Mouse (Mus musculus) Muller cell, postnatal 12 days (primary cell): Measurements from ENCODE around the gene Ggt1.

Source experiments
- DNase-seq: peaks from one replicate; pipeline ENCODE4 v3.0.0-alpha.2; 2015; ENCODE audit errors: inconsistent ontology term

The Ggt1 gene

DNA sequence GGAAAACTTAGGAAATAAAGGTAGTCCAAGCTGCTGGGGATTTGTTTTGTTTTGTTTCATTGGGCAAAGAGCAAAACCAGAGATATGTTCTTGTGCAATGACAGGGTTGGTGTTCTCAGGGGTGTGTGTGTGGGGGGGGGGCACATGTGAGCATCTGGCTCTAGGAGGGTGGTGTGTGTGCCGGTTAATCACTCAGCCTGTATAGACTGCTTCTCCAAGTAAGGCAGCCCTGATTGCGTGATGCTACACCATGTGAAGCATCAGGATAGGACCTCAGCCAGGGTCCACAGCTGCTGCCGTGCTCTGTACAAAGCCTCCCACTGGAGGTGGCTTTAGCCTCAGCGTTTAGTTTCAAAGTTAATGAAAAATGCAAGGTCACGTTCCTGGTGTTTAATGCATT, 71.6 kb downstream of the Ggt1 start:
- DNase-seq: no peak

DNA sequence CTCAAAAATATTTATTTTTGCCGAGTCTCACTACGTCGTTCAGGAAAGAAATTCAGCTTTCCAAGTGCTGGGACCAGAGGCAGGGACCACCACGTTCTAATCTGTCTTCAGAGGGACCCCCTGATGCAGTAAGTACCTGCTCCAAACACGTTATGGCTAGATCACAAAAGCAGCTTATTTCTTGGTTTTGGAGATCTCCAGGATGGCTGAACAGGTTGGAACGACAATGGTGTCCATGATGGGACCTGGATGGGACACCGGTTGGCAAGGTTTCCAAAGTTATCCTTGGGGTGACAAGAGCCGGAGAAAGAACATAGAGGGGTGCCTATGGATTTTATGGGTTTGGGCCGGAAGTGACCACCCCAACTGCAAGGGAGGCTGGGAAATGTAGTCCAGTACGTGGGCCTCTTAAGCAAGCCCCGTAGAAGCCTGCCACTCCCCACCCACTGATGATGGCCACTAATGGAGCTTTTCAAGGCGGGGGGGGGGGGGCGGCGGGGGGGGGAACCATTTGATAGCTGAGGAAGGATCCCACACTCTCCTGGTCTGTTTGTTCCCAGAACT, 72.3 kb downstream of the Ggt1 start:
- DNase-seq: no peak

GRCm38 (mm10) chr10:75634610-75635009, 73.2 kb downstream of the Ggt1 start:
- no peak for DNase-seq

DNA sequence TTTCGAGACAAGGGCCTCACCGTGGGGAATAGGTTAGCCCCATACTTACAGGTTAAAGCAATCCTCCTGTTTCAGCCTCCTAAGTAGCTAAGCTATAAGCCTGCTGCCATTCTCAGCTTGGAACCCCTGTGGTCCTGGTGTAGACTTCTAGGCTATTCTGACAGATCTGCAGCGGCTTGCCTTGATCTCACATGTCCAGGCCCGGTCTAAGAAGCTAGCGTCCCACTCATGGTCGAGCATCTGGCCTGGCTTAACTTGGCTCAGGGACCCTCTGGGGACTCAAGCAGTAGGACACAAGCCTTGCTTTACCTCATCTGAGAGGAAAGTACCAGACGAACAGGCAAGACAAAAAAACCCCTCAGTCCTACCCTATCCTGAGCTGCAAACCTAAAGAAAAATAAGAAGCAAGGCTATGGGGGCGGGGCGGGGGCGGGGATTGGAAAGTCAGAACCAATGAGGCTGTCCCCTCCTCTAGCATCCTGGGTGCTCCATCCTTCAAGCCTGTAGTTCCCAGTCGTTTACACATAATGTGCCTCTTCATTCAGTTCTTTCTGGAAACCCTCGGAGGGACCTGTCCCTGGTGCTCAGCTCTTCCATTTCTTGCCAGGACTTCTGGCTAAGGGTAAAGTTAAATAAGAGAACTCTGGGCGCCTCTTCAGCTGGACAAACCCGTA, 73.8 kb downstream of the Ggt1 start:
- DNase-seq: no peak

GRCm38 (mm10) chr10:75635693-75636055, 74.3 kb downstream of the Ggt1 start:
- peak; percentile 64 for DNase-seq
